Mouse (Mus musculus): ENCODE data around the gene Ddah1.

The Ddah1 gene

GRCm38 (mm10) chr3:145758561-145759378 lies at the start of gene Ddah1:
TSS of gene Ddah1 (plus strand) at chr3:145758675.
- DNase-seq (ENCODE audit: low spot score): no peak

DNA sequence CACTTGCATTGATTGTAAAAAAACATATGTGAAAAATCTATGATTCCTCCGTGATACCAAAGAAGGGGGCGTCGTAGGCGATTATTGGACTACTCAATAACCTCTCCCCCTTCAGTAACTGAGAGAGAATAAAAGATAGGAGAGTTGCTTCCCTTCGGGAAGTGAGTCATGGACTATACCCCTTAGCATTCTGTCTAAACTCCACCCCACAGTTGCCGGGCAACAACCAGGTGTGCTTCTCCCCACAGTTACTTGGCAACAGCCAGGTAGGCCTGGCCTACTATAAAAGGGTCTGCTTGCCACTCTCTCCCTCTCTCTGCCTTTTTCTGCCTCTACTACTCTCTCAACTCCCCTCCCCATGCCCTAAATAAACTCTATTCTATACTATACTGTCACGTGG lies 42.6 kb upstream of the Ddah1 start:
- no peak for DNase-seq (ENCODE audit: low spot score)

- no peak for DNase-seq (ENCODE audit: low spot score)
Measured at GRCm38 (mm10) chr3:145719660-145720059, 38.8 kb upstream of the Ddah1 start.

DNA sequence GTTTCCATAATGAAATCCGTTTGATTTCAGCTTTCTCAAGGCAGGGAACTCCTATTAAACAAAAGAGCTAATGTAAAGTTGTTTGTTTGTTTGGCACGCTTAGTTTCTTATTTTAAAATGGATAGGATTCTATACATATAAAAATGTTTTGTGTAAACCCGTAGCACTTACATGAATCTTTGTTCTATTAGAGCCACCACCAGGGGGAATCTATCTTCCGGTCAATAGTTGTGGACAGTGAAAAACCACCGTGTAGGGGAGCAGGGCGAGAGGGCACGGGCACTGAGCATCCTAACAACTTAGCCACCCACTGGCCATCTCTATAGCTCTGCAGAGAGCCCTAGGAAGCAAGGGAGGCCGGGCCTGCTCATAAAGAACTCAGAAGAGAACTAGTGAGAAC lies 33.4 kb upstream of the Ddah1 start:
- DNase-seq (ENCODE audit: low spot score): no peak

- no peak for DNase-seq (ENCODE audit: low spot score)
Measured at GRCm38 (mm10) chr3:145728336-145728735, 30.1 kb upstream of the Ddah1 start.

DNA sequence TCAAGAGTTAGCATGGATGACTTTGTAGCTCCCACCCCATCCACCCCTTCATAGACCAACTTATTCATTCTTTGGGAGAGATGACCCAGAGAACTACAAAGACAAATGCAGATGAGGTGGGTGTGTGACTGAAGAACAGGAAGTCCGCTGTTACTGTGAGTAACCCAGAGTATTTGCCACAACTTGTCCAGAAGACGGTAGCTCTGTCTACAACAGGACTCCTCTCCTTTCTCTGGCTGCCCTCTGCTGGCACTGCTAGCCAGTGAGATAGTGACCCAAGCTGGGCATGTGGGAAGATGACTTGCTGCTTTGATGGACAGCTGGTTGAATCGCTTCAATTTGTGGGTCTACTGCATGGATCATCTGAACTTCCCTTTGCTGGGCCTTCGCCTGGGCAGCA lies 28.9 kb upstream of the Ddah1 start:
- DNase-seq (ENCODE audit: low spot score): no peak

DNA sequence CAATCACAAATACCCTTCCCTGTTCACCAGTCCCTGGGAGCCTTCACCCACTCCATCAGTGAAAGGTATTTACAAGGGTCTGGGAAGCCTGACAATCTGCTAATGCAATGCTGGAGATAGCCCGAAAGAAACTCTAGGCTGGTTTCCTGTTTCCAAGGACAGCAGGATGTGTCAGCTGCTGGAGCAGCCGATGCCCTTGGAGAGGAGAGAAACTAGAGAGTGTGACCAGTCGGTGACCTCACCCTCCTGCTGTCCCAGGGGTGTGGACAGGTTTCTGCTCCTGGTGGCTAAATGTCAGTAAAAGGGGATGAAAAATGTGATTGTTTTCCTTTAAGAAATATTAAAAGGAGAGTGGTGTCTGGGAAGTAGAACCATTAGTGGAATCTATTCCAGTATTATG lies 28.4 kb upstream of the Ddah1 start:
- no peak for DNase-seq (ENCODE audit: low spot score)

DNA sequence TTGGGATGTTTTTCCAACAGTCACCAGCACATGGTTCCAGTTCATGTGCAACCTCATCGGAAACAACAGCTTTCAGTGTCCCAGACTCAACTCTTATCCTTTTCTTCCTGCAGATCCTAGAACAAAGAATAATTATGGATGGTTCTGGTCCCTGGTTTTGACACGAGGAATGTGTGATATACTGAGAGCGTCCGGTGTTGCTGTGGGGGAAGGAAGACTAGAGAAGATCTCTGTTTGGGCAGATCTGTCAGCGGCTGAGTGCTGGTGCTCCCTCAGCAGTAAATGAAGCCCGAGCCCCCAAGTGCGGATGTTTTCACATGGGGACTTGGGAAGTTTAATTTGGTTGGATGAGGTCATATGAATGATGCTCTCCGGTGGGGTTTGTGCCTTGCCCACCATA lies 23.6 kb upstream of the Ddah1 start:
- no peak for DNase-seq (ENCODE audit: low spot score)

- DNase-seq (ENCODE audit: low spot score): no peak
Measured at GRCm38 (mm10) chr3:145736562-145736961, 21.9 kb upstream of the Ddah1 start.

- DNase-seq (ENCODE audit: low spot score): no peak
Measured at GRCm38 (mm10) chr3:145738662-145739061, 19.8 kb upstream of the Ddah1 start.

DNA sequence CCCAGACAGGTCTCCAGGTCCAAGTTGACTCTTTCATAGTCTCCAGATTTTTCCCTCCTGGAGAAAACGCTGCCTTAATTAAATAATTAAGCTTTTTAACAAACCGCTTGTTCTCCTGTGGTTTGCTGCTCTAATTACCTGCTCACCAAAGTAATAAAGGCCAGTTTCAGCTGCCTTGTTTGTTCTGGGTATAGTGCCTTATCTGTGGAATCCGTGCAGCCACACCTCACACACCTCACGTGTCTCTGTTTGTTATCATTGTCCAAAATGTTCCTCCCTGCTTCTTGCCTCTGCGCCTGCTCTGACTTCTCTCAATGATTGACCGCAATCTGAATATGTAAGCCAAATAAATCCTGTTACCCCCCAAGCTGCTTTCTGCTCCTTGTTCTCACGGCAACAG lies 18.6 kb upstream of the Ddah1 start:
- DNase-seq (ENCODE audit: low spot score): no peak

GRCm38 (mm10) chr3:145743050-145743449 lies 15.4 kb upstream of the Ddah1 start:
- DNase-seq (ENCODE audit: low spot score): no peak

DNA sequence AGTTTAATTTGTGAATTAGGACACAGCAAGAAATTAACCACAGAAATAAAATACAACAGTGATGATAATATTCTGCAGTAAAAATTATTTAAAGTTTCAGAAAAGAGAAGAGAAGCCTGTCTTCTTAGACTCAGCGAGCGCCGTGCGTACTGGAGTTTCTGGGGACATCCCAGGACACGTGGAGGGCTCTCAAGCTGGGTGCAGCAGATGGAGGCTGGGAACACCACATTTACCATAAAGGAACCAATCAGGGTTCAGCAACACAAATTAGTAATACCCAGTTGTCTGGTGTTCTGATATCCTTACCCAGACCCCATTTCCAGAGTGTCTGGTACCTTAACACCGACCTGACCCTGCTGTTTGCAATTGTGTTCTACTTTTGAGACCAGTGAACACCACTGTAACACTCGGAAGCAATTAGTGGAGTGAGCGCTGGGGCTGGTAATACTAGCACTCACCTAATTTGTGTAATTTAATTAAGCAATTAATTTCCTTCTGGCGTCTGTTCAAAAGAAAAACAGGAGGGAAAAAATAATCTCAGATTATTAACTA lies 14.9 kb upstream of the Ddah1 start:
- DNase-seq (ENCODE audit: low spot score): no peak

DNA sequence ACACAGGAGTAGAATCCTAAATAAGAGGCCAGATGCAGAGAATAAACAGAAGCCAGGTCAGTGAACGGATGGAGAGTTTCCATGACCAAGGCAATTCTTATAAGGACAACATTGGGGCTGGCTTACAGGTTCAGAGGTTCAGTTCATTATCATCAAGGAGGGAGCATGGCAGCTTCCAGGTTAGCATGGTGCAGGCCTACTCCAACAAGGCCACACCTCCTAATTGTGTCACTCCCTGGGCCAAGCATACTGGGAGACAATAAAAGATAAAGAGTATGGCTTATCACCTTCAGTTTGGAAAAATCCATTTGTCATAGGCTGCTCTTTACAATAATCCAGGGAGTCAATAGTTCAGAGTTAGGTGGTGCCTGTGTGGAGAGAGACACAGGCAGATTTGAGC lies 9.8 kb upstream of the Ddah1 start:
- DNase-seq (ENCODE audit: low spot score): no peak

- DNase-seq (ENCODE audit: low spot score): no peak
Measured at GRCm38 (mm10) chr3:145756457-145756856, 2.0 kb upstream of the Ddah1 start.

GRCm38 (mm10) chr3:145757177-145757576 lies 1.3 kb upstream of the Ddah1 start:
- DNase-seq (ENCODE audit: low spot score): no peak

- DNase-seq (ENCODE audit: low spot score): no peak
Measured at GRCm38 (mm10) chr3:145757844-145758243, 631 bp upstream of the Ddah1 start.

GRCm38 (mm10) chr3:145759379-145760209 lies 1.1 kb downstream of the Ddah1 start:
- DNase-seq (ENCODE audit: low spot score): no peak

DNA sequence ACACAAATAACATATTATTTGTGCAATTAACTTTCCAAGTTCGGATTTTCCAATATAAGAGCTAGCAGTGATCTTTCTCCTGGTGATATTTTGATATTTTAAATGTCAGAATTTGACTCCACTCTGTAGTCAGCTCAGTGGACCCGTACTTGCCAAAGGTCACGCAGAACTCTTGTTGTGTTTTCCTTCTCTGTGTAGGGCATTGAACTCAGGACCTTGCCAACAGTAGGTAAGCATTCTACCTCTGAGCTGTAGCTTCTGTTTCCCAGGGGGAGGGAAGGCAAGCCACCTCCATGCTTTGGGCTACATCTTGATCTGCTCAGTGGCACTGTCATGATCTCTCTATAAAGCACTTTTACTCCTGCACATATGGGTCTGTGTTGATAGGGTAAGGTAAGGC lies 2.1 kb downstream of the Ddah1 start:
- no peak for DNase-seq (ENCODE audit: low spot score)

DNA sequence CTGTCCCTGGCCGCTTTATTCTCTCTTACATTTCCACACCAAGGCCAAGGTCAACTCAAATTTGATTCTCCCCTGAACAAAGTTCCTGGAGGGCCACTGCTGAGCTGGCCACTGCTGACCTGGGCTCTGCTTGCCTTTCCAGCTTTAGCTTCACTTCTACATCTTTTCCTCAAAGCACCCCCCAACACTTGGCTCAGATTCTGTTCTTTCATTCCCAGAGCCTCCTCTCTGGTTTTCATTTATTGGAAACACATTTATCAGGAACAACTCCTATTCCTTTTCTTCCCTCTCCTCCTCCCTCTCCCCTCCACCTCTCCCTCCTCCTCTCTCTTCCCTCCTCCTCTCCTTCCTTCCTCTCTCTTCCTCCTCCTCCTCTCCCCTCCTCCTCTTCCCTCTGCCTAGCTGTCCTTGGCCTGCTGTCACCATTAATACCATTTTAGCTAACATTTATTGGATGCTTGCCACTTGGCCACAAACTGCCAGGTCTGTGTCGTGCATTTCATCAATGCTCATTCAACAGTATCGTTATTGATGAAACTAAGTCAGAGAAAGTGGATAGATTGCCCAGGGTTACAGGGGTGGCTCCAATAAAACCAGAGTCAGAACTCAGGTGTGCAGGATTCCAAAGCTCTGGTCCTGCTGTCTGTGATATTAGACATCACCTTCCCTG lies 3.2 kb downstream of the Ddah1 start:
- no peak for DNase-seq (ENCODE audit: low spot score)

DNA sequence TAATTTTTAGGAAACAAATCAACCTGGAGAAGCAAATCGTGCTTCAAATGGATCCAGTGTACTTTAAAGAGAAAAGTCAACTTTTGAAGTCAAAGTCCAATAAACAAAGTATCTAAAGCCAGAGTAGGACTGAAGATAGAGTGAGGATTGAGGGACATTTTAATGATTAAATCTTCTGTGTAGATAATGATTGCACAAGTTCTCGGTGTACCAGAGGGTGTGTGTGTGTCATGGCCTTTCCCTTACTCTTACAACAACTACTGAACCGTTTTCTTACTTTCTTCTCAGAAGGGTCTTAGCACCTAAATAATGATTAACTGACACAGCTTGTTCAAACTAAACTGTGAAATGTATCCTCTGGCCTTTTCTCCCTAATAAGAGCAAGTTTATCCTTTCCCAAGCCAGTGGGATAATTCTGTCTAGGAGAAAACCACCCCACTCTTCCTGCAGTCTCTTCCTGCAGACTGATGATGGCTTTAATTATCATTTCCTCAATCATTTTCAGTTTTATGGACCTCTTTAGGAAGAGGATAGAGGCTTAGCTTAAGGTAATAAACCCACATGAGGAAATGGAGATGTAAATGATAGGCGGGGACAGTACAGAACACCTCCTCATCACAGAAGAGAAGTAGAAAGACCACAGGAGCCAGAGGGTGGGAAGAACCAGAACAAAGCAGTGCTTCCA lies 4.6 kb downstream of the Ddah1 start:
- no peak for DNase-seq (ENCODE audit: low spot score)

- no peak for DNase-seq (ENCODE audit: low spot score)
Measured at GRCm38 (mm10) chr3:145763642-145763972, 5.1 kb downstream of the Ddah1 start.

Data from layer of hippocampus, adult 9-10 months (tissue).